Mouse (Mus musculus): Measurements from ENCODE around the gene B230104I21Rik. TPM values are rescaled to one million over a fixed set of nuclear protein-coding genes. Genes with fewer than 3 reads are reported as not detected.

The B230104I21Rik gene
- polyA plus RNA-seq, 1 experiment: not detected

- H3K4me3 ChIP-seq (ENCODE audit: low read depth, low read length): no peak overlapping the region
These were observed 50.0 kb downstream of the B230104I21Rik start for GRCm38 (mm10) chr4:154385918-154386317.

GRCm38 (mm10) chr4:154386810-154387209 is 50.9 kb downstream of the B230104I21Rik start:
- H3K36me3 ChIP-seq (ENCODE audit: control insufficient read depth, insufficient read depth, low read length, poor library complexity, severe bottlenecking): no peaks in the 10 kb centered on the region
- H3K27me3 ChIP-seq (ENCODE audit: control insufficient read depth, insufficient read depth, low read length, poor library complexity, severe bottlenecking): no peaks in the 10 kb centered on the region
- TF ChIP-seq EP300 (IDR thresholded peaks at IDR 0.05; ENCODE audit: insufficient read depth, low read depth, low read length): no peak
- TF ChIP-seq POLR2A (IDR thresholded peaks at IDR 0.05; ENCODE audit: insufficient read depth, low read length): no peak
- no peaks in the 10 kb centered on the region for H3K4me1 ChIP-seq (ENCODE audit: control insufficient read depth, insufficient read depth, low read length)
- H3K4me3 ChIP-seq (ENCODE audit: low read depth, low read length): no peak overlapping the region
- no peaks in the 10 kb centered on the region for H3K9me3 ChIP-seq (replicated peaks; ENCODE audit: control insufficient read depth, insufficient read depth, low read length, poor library complexity, severe bottlenecking)
- H3K9ac ChIP-seq (ENCODE audit: low read depth, poor library complexity, severe bottlenecking): no peak overlapping the region
- no peak overlapping the region for H3K27ac ChIP-seq (ENCODE audit: insufficient read depth, low read length)

More at GRCm38 (mm10) chr4:154385918-154386317, 50.0 kb downstream of the B230104I21Rik start:
- H3K9ac ChIP-seq (ENCODE audit: low read depth, poor library complexity, severe bottlenecking): no peak overlapping the region
- no peaks in the 10 kb centered on the region for H3K4me1 ChIP-seq (ENCODE audit: control insufficient read depth, insufficient read depth, low read length)
- no peaks in the 10 kb centered on the region for H3K27me3 ChIP-seq (ENCODE audit: control insufficient read depth, insufficient read depth, low read length, poor library complexity, severe bottlenecking)
- H3K36me3 ChIP-seq (ENCODE audit: control insufficient read depth, insufficient read depth, low read length, poor library complexity, severe bottlenecking): no peaks in the 10 kb centered on the region
- H3K27ac ChIP-seq (ENCODE audit: insufficient read depth, low read length): no peak overlapping the region
- no peak for TF ChIP-seq CTCF (IDR thresholded peaks at IDR 0.05; ENCODE audit: low read depth, low read length)
- H3K9me3 ChIP-seq (replicated peaks; ENCODE audit: control insufficient read depth, insufficient read depth, low read length, poor library complexity, severe bottlenecking): no peaks in the 10 kb centered on the region

- no peaks in the 10 kb centered on the region for H3K9me3 ChIP-seq (replicated peaks; ENCODE audit: control insufficient read depth, insufficient read depth, low read length, poor library complexity, severe bottlenecking)
- no peak for TF ChIP-seq CTCF (IDR thresholded peaks at IDR 0.05; ENCODE audit: low read depth, low read length)
- TF ChIP-seq EP300 (IDR thresholded peaks at IDR 0.05; ENCODE audit: insufficient read depth, low read depth, low read length): no peak
- no peak for TF ChIP-seq POLR2A (IDR thresholded peaks at IDR 0.05; ENCODE audit: insufficient read depth, low read length)
- H3K27me3 ChIP-seq (ENCODE audit: control insufficient read depth, insufficient read depth, low read length, poor library complexity, severe bottlenecking): no peaks in the 10 kb centered on the region
- H3K9ac ChIP-seq (ENCODE audit: low read depth, poor library complexity, severe bottlenecking): no peak overlapping the region
- H3K36me3 ChIP-seq (ENCODE audit: control insufficient read depth, insufficient read depth, low read length, poor library complexity, severe bottlenecking): no peaks in the 10 kb centered on the region
- H3K4me3 ChIP-seq (ENCODE audit: low read depth, low read length): no peak overlapping the region
- no peaks in the 10 kb centered on the region for H3K4me1 ChIP-seq (ENCODE audit: control insufficient read depth, insufficient read depth, low read length)
- no peak overlapping the region for H3K27ac ChIP-seq (ENCODE audit: insufficient read depth, low read length)
These were observed 53.7 kb downstream of the B230104I21Rik start for GRCm38 (mm10) chr4:154389641-154390040.

GRCm38 (mm10) chr4:154390333-154391080 is 54.6 kb downstream of the B230104I21Rik start:
- no peaks in the 10 kb centered on the region for H3K27me3 ChIP-seq (ENCODE audit: control insufficient read depth, insufficient read depth, low read length, poor library complexity, severe bottlenecking)
- H3K9ac ChIP-seq (ENCODE audit: low read depth, poor library complexity, severe bottlenecking): no peak overlapping the region
- no peaks in the 10 kb centered on the region for H3K9me3 ChIP-seq (replicated peaks; ENCODE audit: control insufficient read depth, insufficient read depth, low read length, poor library complexity, severe bottlenecking)
- TF ChIP-seq EP300 (IDR thresholded peaks at IDR 0.05; ENCODE audit: insufficient read depth, low read depth, low read length): 0 out of 2 replicates have a peak, but pooled peaks have one; percentile 9
- no peak for TF ChIP-seq POLR2A (IDR thresholded peaks at IDR 0.05; ENCODE audit: insufficient read depth, low read length)
- no peak overlapping the region for H3K27ac ChIP-seq (ENCODE audit: insufficient read depth, low read length)
- no peaks in the 10 kb centered on the region for H3K36me3 ChIP-seq (ENCODE audit: control insufficient read depth, insufficient read depth, low read length, poor library complexity, severe bottlenecking)
- H3K4me3 ChIP-seq (ENCODE audit: low read depth, low read length): no peak overlapping the region
- no peaks in the 10 kb centered on the region for H3K4me1 ChIP-seq (ENCODE audit: control insufficient read depth, insufficient read depth, low read length)

GRCm38 (mm10) chr4:154392641-154393040 is 56.7 kb downstream of the B230104I21Rik start:
- TF ChIP-seq CTCF (IDR thresholded peaks at IDR 0.05; ENCODE audit: low read depth, low read length) (peak; percentile 7), EP300 (IDR thresholded peaks at IDR 0.05; ENCODE audit: insufficient read depth, low read depth, low read length) (no peak)
- no peak overlapping the region for H3K9ac ChIP-seq (ENCODE audit: low read depth, poor library complexity, severe bottlenecking)
- H3K27ac ChIP-seq (ENCODE audit: insufficient read depth, low read length): no peak overlapping the region
- H3K9me3 ChIP-seq (replicated peaks; ENCODE audit: control insufficient read depth, insufficient read depth, low read length, poor library complexity, severe bottlenecking): no peaks in the 10 kb centered on the region
- H3K36me3 ChIP-seq (ENCODE audit: control insufficient read depth, insufficient read depth, low read length, poor library complexity, severe bottlenecking): no peaks in the 10 kb centered on the region
- no peak overlapping the region for H3K4me3 ChIP-seq (ENCODE audit: low read depth, low read length)
- no peaks in the 10 kb centered on the region for H3K27me3 ChIP-seq (ENCODE audit: control insufficient read depth, insufficient read depth, low read length, poor library complexity, severe bottlenecking)
- H3K4me1 ChIP-seq (ENCODE audit: control insufficient read depth, insufficient read depth, low read length): no peaks in the 10 kb centered on the region

GRCm38 (mm10) chr4:154393196-154394122 is 57.5 kb downstream of the B230104I21Rik start:
- H3K27me3 ChIP-seq (ENCODE audit: control insufficient read depth, insufficient read depth, low read length, poor library complexity, severe bottlenecking): no peaks in the 10 kb centered on the region
- no peaks in the 10 kb centered on the region for H3K9me3 ChIP-seq (replicated peaks; ENCODE audit: control insufficient read depth, insufficient read depth, low read length, poor library complexity, severe bottlenecking)
- TF ChIP-seq POLR2A (IDR thresholded peaks at IDR 0.05; ENCODE audit: insufficient read depth, low read length): no peak
- peak; percentile 69 for TF ChIP-seq CTCF (IDR thresholded peaks at IDR 0.05; ENCODE audit: low read depth, low read length)
- H3K9ac ChIP-seq (ENCODE audit: low read depth, poor library complexity, severe bottlenecking): no peak overlapping the region
- no peaks in the 10 kb centered on the region for H3K4me1 ChIP-seq (ENCODE audit: control insufficient read depth, insufficient read depth, low read length)
- no peak overlapping the region for H3K4me3 ChIP-seq (ENCODE audit: low read depth, low read length)
- H3K36me3 ChIP-seq (ENCODE audit: control insufficient read depth, insufficient read depth, low read length, poor library complexity, severe bottlenecking): no peaks in the 10 kb centered on the region
- no peak overlapping the region for H3K27ac ChIP-seq (ENCODE audit: insufficient read depth, low read length)
